Mouse (Mus musculus) thymus, adult 18-20 months (tissue): Measurements from ENCODE around the gene Dip2b.

ENCODE experiments used
- DNase-seq, 2 experiments: peaks; one replicate each; pipeline ENCODE4 v3.0.0; 2022; ENCODE audit warnings: mixed read lengths in 2 of 2

Gene Dip2b

DNA sequence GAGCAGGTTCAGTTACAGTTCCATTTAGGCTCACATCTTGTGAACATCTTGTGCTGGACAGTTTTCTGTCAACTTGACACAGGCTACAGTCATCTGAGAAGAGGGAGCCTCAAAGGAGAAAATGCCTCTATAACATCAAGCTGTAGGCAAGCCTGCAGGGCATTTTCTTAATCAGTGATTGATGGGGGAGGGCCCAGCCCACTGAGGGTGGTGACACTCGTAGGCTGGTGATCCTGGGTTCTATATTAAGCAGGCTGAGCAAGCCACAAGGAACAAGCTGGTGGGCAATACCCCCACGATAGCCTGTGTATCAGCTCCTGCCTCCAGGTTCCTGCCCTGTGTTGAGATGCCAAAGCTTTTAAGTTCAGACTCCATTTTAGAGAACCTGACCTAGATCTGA is 230.5 kb downstream of the Dip2b start:
- no peak for DNase-seq
